Mouse (Mus musculus) kidney, postnatal 25 days (tissue): ENCODE measurements at regions not wholly inside any gene's neighbourhood (a gene's known extent, or its start where the extent isn't known, plus 50 kb on each side); places are given as distances from the start of the nearest gene placed in this dataset.

ENCODE experiments used
- DNase-seq, 2 experiments: peaks; one replicate each; pipeline ENCODE4 v3.0.0; 2021; ENCODE audit warnings: mixed read lengths in 2 of 2

DNA sequence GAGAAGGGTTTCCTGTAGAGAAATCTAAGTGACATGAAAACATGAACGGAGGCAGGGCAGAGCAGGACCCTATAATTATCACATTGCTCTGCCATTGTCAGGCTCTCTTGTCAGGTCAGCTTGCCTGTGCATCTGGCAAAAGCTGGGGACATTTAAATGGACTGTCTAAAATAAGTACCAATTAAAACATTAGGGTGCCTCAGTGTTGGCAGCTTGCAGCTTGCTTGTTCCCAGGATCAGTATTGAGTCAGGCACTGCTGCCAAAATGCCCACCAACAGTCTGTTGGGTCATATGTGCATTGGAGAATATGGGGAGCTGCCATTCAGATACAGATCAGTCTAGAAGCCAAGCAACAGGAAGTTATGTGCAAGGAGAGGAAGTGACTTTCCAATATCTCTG lies 349.5 kb upstream of the B3gat1 start:
- DNase-seq = no peak

DNA sequence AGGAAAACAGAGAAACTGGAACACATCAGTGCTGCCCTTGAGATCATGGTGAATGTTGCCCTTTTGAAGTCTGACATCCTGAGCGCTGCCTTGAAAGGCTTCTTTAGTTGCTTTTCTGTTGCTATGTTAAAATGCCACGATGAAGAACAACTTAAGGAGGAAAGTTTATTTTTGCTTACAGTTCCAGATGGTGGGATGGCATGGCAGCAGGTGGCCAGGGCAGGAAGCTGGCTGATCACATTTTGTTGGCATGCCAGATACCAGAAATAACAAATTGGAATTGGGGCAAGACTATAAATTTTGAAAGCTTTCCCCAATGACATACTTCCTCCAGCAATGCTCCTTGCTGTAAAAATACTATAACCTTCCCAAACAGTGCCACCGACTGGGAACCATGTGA lies 334.9 kb upstream of the B3gat1 start:
- DNase-seq = no peak

DNA sequence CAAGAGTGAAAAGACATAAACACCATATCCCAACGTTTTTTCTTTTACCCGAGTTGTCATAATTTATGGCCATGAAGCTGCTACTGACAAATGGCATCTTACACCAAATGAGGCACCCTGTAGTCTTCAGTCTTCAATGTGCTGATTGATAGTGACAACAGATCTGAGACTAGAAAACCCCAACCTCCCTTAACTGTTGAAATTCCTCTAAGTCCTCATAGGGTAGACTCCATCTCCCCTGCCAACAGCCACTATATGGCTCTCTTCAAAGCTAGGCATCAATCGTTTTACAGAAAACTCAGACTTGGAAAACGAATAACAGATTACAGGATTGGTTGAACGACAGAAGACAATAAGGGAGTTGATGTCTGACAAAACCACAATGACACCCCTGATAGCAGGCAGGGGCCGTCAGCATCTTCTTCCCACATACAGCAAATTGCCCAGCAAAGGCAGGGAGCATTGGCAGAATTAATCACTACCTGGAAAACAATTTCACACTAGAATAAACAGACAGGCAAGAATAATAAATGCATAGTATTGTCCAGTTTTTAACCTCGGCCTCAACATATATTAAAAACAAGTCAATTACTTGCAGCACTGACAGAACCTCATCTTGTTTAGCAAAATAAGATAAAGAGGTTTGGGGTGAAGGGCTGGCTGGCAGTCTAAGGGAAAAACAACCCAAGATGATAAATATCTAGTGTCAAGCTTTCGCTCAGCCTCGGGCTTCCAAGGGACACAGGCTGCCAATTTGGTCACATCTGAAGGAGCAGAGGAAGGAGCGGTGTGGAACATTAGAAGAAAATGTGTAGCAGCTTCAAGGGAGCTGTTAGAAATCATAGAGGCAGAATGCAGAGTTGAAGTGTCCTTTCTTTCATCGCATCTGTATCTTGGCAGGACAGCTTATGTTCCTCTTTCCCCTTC lies 310.4 kb upstream of the B3gat1 start:
- no peak for DNase-seq

DNA sequence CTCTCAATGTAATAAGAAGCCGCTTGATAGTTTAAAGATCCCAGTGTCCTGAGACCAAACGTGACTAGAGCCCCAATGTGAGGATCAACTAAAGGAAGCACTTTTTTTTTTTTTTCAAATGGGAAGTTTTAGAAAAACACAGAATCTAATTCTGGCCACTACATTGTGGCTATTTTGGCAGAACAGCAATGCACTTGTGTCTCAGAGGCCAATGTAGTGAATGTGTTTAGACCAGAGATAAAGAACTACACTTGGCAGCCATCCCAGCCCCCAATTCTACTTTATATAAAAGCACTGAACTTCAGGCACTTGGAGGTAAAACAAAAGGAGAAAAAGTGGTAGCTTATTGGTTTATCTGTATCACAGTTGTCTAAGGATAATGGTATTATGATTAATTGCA lies 298.0 kb upstream of the B3gat1 start:
- no peak for DNase-seq

DNA sequence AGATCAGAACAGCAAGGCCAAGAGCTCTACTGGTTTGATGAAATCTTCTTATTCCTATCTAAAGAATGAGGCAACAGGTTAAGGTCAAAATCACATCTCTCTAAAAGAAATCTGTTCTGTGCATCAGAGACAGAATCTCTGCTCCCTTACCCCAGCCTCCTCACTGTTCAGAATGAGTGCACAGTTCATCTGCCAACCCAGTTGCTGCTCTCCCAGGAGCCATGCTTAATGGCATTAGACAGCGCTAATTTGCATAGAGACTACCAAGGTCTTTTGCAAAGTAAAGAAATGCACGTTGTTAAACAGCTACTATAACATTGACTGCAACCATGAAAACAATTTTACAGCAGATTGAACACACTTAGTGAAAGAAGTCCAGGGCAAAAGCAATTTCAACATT lies 296.3 kb upstream of the B3gat1 start:
- no peak for DNase-seq

DNA sequence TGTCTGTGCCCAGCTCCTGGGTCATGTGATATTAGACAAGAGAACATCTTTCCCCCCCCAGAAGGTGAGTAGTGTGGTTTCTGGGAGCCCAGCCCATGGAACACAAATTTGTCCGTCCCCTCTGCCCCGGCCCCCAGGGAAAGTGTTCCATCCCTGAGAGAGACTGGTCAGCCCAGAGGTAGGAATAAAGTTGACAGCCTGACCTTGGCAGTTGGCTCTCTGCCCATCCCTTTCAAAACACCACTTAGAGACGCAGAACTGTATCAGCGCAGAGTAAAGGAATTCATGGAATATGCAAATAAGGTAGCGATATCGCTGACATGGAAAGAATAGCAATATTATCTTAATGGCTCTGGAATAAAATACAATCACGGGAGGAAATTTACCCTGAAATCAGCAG lies 279.6 kb upstream of the B3gat1 start:
- peak in 1 of 2 experiments; percentile 3 for DNase-seq

DNA sequence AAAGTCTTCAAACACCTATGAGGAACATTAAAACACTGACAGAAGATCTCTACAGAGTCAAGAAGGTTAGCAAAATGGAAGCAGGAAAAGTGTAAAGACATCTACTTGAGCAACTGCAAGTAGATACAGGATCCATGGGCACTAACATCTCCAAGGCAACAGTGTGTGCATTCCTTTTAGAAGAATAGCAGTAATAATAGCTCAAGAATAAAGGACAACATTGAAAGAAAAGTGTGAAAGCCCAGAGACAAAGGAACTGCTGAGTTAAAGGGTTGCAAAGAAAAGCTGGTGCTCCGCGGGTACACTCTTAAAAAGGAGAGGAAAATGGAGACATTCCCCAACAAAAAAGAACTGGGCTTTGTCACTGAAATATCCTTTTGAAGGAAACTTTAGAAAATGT lies 272.4 kb upstream of the B3gat1 start:
- DNase-seq = no peak

DNA sequence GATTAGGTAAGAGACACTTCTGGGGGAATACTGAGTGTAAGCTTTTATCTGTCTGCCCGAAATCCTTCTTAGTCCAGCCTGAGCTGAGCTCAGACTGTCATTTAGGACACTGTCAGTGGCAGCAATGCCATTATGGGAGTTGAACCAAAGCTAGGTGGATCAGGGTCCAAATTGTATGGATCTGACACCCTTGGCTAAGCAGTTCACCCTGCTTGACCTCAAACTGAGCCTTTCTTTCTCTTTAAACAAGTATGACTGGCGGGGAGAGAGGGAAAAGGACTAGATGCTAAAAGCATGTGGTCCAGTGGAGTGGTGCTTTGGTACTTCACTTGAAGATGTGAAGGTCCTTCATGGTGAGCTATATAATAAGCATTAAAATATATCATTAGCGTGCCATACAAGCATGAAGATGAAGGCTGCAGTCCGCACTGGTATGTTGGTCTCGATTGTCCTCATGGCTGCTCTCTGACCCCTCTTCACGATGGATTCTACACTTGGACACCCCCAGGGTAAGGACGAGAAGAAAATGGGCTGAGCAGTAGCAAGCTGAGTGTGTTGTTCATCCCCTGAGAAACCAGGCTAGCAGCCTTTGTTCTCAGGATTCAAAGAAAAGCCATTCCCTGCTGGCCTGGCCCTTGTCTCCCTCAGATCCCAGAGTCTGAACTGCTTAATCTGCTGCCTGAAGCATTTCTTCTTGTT lies 262.7 kb upstream of the B3gat1 start:
- DNase-seq = no peak

DNA sequence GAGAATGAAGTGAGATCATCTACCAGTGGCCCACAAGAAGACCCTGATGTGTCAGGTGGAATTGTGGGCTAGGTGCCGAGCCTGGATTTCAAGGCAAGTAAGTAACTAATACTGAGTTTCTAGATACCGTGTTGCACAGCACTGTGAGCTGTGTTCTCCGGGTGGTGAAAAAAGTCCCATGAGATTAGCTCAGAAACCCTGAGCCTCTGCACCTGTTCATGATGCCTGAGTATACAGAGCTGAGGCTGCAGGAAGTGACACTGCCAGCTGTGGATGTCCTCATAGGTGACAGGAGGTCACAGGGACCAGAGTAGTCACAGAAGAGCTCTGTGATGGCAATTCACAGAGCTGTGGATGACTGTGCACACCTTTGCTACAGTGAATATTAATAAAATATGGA lies 257.2 kb upstream of the B3gat1 start:
- no peak for DNase-seq

DNA sequence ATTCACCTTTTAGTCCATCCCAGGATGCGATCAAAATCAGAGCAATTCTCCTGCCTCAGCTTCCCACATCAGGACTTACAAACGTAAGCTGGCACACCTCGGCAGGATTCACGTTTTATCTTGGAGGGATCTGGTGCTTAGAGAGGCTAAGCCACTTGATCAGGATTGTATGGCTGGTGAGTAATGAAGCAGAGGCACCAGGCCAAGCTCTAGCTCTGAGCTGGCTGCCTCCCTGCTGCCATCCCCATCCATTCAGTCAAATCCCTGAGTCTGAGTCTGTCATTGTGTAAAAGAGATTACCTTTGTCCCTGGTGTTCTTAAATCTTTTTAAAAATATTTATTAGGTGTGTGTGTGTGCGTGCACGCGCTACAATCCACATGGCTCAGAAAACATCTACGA lies 252.6 kb upstream of the B3gat1 start:
- no peak for DNase-seq

DNA sequence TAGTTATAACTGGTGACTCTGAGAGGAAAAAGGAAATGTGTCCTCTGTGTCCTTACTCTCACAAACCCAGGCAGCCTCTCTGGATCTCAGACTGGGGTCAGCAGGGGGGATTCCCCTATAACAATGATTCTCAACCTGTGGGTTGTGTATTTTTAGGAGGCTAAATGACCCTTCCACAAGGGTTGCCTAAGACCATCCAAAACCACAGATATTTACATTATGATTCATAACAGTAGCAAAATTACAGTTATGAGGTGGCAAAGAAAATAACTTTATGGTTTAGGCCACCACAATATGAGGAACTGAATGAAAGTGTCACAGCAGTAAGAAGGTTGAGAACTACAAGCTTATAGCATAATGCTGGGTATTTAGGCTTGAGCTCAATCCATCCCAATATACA lies 251.6 kb upstream of the B3gat1 start:
- DNase-seq = no peak

DNA sequence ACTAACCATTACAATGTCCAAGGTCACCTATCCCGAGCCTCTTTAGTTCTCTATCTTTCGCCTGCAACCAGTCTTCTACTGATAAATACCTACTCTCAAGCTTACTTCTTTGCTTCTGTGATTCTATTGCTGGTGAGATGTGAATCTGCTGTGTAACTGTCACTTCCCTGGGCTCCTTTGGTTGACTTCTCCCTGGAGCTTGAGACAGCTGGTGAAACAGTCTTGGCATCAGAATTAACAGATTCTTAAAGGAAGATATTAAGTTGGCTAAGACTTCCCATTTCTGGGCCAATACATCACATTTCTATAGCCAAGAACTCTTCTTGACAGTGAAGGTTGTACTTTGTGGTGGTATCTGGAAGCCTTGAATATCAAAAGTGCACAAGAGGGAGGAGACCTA lies 239.8 kb upstream of the B3gat1 start:
- DNase-seq = no peak

DNA sequence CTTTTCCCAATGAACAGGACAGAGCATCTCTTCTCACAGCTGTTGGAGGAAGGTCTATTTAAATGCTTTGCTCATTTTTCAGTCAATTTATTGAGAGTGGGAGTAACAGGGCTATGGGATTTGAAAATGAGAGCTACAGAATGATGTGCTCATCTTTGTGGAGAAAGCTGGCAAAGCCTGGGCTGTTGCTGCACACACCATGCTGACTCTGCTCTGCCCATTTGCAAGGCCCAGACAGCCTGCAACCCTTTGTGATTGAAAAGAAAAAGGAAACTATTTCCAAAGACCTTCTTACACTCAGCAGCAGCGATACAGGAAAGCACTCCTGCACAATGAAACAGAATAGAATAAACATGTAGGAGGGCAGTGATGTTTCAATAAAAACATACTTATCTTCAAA lies 231.5 kb upstream of the B3gat1 start:
- DNase-seq = no peak

DNA sequence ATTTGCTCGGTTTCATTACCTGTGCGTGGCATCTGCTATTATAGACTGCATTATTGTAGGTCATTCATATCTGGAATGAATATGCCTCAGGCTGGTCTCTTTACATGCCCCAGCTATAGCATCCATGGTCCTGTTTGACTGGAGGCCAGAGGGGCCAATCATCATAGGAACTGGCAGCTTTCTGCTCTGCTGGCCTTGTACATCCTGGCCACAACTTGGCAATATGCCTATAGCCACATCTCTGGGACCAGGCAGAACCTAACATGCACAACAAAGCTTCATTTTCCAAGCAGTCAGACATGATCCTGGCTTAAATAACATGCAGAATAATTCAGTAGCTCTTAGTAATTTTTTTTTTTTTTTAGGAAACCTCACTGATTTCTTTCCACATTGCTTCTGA lies 227.6 kb upstream of the B3gat1 start:
- DNase-seq = no peak

DNA sequence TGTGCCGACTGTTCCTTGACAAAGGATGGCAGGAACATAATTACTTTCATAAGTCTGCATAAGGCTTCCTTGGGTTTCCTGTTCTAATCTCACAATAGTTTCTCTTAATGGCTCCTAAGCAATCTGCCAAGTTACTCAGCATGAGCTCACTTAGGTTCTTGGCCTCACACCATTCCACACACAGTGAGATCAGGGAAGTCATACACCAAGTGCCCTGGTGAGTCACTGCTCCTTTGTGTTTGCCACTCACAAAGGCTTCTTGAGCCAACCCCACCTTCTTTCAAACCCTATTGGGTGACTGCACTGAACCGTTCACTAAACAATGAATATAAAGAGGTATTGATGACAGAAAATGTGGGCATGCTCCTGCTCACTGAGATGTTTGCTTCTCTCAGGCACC lies 214.9 kb upstream of the B3gat1 start:
- no peak for DNase-seq

DNA sequence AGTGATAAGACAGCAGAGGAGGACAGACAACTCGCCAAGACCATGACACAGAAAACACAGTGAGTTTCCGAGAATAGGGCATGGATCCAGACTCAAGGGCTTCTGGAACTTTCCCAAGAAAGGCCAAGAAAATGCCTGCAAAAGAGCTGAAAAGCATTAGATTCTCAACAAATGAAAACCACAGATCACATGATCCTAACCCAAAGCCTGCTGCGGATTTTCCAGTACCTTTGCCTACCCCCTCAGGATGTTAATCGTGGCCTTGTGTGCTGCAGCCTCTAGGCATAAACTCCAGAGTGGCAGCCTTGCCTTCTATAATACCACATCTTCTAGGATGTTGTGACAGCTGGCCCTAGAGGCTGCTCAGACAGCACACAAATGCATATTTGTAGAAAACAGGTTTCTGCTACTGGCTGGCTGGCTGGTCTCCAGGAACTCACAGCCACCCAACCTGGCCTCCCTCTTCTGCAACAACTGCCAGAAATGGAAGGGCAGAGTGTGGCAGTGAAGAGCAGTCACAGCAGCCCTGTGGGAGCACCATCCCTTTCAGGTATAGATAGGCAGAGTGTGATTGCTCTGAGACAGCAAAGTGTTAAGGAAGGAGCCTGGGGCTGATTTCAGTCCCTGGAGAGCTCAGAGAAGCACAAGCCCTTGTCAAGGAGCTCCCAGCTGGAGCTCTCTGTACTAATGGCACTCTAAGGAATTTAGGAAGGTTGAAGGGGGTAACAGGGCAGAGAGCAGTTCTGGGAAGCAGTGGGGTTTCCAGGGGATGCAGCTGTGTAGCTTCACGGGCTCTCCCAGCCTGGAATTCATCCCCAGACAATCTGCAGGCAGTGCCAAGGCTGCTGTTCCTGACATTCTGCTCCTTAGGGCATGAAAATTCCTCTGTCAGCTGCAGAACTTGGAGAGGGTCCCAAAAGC lies 213.7 kb upstream of the B3gat1 start:
- peak; percentile 17 to 42 for DNase-seq

DNA sequence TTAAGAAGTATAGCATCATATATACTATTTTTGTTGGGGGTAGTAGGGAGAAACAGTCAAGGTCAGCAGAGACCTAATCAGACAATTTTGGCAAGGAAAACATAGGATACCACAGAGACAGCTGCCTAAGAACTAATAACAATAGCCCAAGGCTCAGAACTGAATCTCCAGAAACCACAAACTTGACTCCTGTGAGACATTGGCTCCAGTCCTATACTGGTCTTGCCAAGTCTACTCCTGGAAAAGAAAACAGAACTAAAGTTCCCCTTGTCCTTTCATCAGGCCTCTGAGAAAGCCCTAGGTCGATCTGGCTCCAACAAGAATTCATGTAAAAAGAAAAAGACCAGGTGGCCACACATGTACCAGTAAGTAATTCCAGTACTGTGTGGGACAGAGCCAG lies 209.4 kb upstream of the B3gat1 start:
- no peak for DNase-seq

DNA sequence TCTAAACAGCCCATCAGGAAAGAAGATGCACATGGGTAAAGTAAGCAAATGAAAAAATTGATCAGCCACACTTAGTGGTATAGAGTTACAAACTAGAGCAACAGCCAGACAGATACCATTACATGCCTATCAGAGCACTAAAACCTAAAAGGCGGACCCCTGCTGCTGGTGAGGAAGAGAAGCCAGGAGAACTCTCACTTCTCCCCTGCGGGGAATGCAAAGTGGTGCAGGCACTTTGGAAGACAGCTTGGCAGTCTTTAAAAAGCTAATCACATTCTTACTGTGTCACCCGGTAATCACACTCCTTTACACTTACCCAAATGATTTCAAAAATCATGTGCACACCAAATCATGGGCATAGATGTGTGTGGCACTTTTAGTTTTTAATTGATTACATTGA lies 204.8 kb upstream of the B3gat1 start:
- no peak for DNase-seq

DNA sequence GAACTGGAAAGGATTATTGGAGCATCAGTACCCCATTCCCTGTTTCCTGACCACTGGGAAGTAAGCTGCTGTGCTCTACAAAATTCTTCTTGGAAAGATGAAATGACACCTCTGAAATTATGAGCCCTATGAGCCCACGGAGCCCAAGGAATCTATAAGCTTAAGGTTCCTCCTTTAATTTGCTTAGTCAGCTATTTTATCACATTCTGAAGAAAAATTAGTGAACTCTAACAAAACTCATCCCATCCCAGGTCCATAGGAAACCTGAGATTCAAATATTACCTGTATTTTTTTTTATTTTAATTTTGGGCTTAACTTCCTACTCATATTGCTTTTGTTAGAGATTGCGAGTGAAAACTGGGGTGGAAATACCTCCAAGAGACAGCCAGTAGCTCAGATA lies 194.5 kb upstream of the B3gat1 start:
- DNase-seq = no peak

DNA sequence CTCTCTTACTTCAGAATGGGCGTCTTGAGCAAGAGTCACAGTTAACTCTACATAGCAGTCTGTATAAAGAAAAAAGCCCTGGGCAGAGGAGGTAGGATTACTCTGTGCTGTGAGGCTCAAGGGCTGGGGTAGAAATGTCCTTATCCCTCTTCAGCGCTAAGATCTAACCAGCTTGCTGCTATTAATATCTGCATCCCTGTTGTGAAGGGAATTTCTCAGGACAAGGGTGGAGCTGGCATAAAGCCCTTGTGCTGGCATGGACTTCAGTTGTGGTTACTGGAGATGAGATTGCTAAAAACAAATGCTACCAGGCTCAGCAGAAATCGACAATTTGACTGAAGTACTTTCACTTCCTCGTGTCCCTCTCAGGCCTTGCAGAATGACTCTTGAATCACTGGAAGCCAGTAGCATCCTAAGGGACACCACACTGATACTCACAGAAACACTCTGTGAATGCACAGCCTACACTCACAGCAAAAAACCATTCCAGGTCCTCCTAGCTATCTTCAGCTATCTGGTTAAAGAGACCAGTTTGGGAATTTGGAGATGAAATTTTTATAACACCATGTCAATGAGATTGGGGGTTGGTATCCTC lies 185.1 kb upstream of the B3gat1 start:
- DNase-seq = no peak

DNA sequence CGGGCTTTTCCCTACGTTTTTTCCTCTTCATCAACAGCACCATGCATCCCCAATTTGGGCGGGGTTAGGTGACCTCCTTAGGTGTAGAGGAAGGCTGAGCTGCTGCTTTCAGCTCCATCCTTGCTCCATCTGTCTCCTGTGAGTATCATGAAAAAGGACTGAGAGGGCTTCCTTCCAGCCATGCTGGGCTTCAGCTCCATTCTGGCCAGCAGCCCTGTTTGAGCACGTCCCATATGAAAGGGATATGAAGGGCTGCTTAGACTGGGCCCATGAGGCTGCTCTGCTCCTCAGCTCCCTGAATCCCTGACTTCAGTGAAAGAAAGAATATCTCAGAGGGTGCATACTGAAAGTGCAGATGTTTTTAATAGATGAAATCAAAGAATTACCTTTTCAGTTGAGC lies 184.4 kb upstream of the B3gat1 start:
- no peak for DNase-seq

DNA sequence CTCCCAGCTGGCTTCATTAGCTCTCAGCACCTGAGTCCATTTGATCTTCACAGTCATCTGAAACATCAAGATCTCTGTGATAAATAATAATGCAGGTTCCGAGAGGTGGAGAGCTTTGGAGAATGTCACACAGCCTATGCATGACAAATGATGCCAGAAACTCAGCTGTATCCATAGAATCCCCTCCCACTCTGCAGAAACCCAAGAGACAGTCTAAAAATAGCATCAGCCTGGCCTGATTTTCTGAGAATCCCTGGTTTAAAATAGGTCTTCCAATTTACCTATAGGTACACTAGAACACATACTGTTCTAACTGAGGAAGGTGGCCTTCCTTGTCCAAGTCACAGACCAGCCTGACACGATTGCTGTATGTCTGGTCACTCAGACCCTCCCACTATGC lies 184.0 kb upstream of the B3gat1 start:
- DNase-seq = no peak

DNA sequence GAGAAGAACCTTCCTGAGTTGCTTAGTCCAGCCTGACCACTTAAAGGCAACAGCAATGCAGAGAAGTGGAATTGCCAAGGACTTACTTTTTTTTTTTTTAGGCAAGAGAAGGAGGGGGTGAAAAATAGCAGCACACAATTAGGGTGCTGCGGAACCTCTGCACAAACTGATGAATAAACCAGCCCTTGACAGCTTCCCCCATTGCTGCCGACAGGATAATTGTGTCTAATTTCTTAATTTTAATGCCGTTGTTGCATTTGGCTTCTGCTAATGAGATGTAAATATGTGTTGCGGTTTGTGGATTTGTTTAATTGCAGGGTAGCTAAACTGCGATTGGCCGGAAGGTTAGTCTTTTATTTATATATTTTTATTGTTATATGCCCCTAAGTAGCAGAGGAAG lies 157.5 kb upstream of the B3gat1 start:
- no peak for DNase-seq
